Mouse (Mus musculus): ENCODE data around the gene Snrnp200.
"Not testable (repeated sequence)": the region's sequence is repeated elsewhere in the genome, so short reads cannot be mapped to it uniquely, and the experiment has no call there.

Gene Snrnp200

DNA sequence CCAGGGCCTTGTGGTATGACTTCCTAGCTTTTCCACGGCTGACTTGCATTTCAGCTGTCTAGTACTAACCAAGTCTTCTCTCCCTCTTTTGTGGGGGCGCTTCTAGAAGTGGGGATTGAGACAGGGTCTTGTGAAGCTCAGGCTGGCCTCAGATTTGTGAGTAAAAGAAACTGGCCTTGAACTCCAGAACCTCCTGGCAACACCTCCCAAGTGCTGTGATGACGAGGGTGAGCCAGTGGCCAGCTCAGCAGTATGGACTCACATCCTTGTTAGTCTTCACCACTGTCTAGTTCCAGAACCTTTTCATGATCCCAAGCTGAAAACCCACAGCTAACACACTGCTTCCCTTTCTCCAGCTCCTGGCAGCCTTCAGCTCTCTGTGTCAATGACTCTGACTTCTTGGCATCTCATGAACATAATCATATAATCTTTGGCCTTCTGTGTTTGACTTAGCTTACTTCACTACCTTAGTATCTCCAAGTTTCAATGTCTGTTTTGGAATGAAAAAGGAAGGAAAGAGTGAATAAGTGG is 46.5 kb downstream of the Snrnp200 start:
- DNase-seq (ENCODE audit: low spot score) = no peak

DNA sequence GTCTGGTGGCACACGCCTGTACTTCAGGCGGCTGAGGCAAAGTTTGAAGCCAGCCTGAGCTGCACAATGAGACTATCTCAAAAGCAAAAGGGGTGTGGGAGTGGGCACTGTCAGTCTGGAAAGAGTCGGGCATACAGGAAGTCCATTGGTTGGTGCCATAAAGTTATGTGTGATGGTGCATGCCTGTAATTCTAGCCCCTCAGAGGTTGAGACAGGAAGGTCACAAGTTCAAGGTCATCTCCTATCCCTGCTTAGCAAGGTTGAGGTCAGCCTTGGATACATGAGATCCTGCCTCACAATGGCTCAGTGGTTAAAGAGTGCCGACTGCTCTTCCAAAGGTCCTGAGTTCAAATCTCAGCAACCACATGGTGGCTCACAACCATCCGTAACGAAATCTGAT is 47.1 kb downstream of the Snrnp200 start:
- DNase-seq (ENCODE audit: low spot score) = no peak

DNA sequence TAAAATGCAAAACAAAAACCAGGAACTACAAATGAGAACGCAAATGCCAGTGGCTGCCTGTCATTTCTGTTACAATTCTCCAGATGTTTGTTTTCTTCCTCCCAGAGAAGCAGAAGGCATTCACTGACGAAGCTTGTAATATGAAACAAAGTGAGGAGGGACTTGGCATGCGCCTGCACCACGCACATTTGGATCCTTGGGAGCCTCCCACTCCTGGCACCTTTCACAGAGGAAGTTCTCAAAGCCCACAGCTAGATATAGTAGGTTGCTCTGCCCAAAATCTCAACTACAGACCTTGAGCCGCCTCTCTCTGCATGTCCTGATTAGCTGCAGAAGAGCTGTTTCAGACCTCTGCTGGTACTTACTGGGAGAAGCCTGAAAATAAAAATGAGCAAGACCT is 51.2 kb downstream of the Snrnp200 start:
- no peak for DNase-seq (ENCODE audit: low spot score)

DNA sequence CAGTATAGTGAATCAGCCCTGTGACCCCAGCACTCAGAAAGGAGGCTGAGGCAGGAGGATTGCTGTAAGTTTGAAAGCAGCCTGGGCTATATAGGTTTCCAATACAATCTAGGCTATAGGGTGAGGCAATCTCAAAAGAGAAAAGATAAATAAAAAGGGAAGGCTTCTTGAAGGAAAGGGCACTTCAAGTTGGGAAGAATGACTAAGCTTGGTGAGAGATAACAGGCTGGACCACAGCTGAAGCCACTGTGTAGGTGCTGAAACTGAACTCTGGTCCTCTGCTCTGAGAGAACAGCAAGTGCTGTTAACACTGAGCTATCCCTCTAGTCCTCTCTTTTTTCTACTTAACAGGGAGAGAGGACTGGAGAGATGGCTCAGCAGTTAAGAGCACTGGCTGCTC is 54.3 kb downstream of the Snrnp200 start:
- DNase-seq (ENCODE audit: low spot score) = no peak

DNA sequence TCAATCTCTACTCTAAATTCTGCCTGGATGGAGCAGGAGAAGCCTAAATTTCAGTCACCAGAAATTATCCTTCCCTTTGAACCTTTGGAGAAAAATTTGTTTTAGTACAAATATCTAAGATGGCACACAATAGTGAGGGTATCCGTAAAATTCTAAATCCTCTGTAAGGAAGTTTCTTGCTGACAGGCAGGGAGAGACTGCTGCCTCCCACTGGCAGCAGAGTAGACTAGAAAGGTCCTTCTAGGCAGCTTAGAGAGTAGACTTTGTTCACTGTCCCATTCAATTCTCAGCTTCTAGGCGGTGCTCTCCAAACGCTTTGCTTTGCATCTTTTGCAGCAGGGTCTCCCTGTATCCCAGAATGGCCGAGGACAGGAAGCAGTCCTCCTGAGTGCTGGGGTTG is 59.7 kb downstream of the Snrnp200 start:
- no peak for DNase-seq (ENCODE audit: low spot score)

DNA sequence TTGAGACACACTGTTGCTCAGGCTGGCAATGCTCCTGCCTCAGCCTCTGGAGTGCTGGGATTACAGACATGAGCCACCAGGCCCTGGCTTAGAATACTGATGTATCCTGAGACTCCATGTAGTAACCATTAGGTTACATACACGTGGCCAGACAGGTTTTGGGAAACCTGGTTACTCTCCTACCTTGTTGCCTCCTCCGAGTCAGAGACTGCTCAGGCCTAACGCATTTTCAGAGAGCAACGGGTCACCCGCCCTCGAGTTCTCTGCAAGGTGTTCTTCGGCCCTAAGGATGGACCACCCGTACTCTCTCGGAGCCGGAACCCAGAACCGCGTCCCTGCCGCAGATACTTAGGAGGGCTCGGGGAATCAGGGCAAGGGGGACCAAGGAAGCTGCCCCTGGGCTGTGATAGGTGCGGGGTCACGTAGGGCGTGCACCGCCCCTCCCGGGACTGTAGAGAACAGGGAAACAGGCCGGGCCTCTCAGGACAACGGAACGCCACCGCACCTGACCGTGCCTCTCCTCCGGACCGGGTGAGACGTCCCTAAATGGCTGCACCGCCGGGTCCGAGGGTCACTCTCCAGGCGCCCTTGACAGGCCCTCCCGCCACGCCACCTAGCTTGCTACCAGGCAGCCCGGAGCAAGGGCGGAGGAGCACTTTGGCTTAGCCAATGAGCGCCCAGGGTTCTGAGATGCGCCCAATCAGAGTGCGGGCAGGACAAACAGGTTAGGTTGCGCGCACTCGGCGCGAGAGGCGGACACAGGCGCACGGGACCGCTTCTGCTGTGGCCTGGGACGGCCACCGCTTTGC is 61.5 kb downstream of the Snrnp200 start, which contains the start of gene Stard7:
Gene Stard7, plus strand, starts transcription at position 728 of the 809 bp plus-strand sequence.
- DNase-seq (ENCODE audit: low spot score) = peak; percentile 96

DNA sequence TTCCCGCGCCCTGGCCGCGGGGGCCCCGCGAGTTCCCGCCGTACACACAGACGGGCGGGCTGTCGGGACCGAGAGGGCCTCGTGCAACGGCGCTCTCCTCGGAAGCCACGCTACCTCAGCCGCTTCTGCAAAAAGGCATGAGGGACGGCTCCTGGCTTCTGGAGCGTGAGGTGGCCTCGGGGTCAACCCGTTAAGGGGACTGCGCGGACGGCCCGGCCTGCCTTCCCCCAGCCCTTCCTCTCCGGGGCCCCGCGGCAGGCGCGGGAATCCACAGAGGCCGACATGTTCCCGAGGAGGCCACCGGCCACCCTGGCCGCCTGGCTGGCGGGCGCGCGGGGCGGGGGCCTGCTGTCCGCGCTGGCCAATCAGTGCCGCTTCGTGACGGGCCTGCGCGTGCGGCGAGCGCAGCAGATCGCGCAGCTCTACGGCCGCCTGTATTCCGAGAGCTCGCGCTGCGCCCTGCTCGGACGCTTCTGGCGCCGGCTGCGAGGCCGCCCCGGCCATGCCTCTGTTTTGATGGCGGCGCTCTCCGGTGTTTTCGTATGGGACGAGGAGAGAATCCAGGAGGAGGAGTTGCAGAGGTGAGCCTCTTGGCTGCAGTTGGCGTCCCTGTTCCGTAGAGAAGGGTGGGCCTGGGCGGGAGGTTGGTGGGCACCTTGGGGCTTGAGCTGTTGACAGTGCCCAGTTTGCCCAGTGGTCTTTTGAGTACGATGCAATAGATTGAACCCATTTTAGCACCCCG is 62.3 kb downstream of the Snrnp200 start:
- peak; percentile 87 for DNase-seq (ENCODE audit: low spot score)

DNA sequence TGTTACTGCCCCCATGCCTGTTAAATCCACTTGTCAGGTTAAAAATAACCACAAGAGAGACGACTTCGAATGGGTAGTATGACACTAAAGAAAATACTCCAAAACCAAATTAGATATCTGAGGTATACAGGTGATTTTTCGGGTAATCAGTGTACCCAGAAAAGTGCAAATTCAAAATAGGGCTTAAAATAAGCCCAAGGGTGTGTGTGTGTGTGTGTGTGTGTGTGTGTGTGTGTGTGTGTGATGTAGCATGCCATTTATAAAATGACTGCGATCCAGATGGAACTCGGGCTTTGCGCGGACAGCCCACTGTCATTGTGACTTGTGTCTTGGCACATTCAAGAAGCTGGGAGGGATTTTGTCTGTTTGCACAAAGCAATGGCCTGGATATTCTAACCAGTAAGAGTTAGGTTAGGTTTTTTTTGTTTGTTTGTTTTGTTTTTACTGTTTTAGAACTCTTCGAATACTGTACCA is 62.9 kb downstream of the Snrnp200 start:
- DNase-seq (ENCODE audit: low spot score) = no peak

DNA sequence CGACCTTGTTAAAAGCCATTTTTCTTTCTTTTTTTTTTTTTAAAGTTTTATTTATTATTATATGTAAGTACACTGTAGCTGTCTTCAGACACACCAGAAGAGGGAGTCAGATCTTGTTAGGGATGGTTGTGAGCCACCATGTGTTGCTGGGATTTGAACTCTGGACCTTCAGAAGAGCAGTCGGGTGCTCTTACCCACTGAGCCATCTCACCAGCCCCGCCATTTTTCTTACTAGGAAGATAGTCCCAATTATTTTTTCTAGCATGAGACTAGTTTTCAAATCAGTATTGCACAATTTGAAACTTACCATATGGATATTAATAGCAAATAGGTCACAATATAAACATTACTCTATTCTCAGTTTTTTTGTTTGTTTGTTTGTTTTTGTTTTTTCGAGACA is 63.9 kb downstream of the Snrnp200 start:
- DNase-seq (ENCODE audit: low spot score) = not testable (repeated sequence)

DNA sequence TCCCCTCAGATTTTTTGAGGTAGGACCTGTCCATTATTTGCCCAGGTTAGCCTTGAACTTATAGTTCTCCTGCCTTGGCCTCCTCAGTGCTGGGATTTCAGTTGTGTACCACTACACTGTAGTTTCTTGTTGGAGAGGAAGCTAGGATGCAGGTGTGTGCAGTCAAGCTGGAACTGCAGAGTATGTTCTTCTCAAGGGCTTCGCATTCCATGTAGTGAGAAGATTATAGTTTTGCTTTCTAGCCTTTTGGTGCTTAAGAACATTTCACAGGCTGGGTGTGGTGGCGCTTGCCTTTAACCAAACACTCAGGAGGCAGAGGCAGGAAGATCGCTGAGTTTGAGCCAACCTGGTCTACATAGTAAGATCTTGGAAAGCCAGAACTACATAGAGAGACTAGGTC is 64.6 kb downstream of the Snrnp200 start:
- no peak for DNase-seq (ENCODE audit: low spot score)

DNA sequence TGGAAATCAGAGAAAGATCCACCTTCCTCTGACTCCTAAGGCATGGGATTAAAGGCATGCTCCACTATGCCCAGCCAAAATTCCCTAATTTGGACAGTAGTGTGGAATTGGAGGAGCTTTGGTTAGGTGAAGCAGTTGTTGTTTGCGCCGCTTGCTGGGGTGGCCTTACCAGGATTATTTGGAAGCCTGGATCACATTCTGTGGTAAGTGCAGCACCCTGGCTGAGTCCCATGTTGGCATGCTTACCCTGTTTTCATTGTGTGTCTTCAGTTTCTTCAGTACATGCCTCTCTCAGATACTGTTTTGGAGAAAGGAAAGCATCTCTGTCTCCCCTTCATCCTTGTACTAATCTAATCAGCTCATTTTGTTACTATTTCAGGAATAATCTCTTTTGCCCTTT is 66.4 kb downstream of the Snrnp200 start:
- no peak for DNase-seq (ENCODE audit: low spot score)

DNA sequence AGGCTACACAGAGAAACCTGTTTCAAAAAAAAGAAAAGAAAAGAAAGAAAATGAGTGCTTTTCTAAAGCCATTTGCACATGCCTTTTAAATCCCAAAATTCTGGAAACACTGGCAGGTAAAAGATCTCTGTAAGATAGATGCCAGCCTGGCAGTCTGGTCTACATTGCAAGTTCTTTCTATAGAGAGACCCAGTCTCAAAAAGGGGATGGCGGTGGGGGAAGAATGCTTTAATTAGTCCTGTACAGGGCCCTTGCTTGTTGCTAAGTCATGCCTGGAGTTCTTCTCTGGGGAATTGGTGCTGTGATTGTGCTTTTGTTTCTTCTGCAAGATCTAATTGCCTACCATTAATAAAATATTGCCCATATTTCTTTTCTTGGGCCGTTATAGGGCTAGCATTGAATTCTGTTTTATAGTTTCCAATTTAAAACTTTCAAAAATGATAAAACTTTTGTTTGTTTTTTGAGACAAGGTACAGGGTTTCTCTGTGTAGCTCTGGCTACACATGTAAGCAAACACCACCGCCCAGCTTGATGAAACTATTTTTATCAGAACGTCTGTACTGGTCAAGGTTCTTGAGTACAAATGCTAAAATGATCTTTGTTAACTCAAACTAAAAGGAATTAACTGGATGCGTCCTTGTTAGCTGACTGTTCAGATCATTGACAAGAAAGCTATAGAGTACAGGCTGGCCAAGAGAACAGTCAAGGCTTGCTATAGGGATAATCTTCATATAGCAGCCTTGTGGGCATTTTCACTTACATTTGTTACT is 67.5 kb downstream of the Snrnp200 start:
- DNase-seq (ENCODE audit: low spot score) = no peak

DNA sequence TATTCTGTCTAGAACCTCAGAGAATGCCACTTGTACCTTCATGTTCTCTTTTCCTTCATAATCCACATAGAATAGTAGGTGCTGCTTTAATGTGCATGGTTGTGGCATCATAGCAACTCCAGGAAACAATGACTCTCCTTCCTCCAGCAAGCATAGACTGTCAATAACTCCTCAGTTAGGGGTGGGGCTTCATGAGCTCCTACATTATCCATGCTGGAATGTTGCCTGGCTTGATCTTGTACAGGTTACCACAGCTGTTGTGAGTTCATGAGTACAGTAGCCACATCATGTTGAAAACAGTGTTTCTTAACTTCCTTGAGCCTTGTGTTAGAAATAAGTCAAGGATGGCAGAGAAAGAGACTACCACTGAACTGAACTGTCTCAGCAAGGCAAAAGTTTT is 70.0 kb downstream of the Snrnp200 start:
- peak; percentile 16 for DNase-seq (ENCODE audit: low spot score)

Data from urinary bladder, postnatal 14 days (tissue).